ENCODE assay signal across 8 mouse cellular contexts in the genomic region with DNA sequence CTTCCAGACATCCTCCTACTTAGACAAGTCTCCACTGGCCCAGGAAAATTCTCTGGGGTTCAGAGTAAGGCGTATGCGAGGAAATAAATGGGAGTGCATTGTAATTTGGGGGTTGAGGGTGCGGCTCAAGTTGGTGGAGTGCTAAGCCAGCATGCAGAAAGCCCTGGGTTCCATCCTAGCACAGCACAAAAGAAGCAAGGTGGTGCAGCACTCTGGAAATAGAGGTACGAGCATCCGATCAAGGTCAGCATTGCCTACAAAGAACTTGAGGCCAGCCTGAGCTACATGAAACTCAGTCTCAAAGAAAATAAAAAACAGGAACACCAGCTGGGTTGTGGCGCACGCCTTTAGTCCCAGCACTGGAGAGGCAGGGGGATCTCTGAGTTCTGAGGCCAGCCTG. TPM values are rescaled to one million over a fixed set of nuclear protein-coding genes. Genes with fewer than 3 reads are reported as not detected.
DNase-seq lines count a peak whose midpoint lies in the region; ATAC-seq and TF ChIP-seq lines count a peak whose summit lies in the region.
"Had no signal": no experiment of that assay in that cellular context is flagged by ENCODE, and none has a peak within 500 bp of the region (broad histone marks: within the 10 kb centered on the region; RNA-seq: fewer than 3 reads in every experiment).

A gene (minus strand): TSS at position 101 of the 400 bp plus-strand sequence.

- H3K36me3 ChIP-seq in lung, postnatal 0 days (ENCODE audit: insufficient read depth, low read length) = no peaks in the 10 kb centered on the region
- no peaks in the 10 kb centered on the region for H3K36me3 ChIP-seq in forebrain, embryonic 12.5 days (replicated peaks)
- H3K36me3 ChIP-seq in limb, embryonic 13.5 days = no peaks in the 10 kb centered on the region
- H3K36me3 ChIP-seq in stomach, embryonic 15.5 days = no peaks in the 10 kb centered on the region

- H3K4me1 ChIP-seq in lung, postnatal 0 days (ENCODE audit: insufficient read depth, low read depth, low read length) = peaks cover 20% of the 10 kb centered on the region; the same call in 1 of the 2 replicates
- peaks cover 43% of the 10 kb centered on the region for H3K4me1 ChIP-seq in forebrain, embryonic 12.5 days
- peaks cover 57% of the 10 kb centered on the region for H3K4me1 ChIP-seq in limb, embryonic 13.5 days
- H3K4me1 ChIP-seq in stomach, embryonic 15.5 days = peaks cover 25% of the 10 kb centered on the region

- H3K4me3 ChIP-seq in lung, postnatal 0 days (ENCODE audit: low read depth, low read length) = peak within 1 kb of the TSS; percentile 75
- H3K4me3 ChIP-seq in forebrain, embryonic 12.5 days (replicated peaks) = peak within 1 kb of the TSS; percentile 83
- peak within 1 kb of the TSS; percentile 80 for H3K4me3 ChIP-seq in limb, embryonic 13.5 days
- peak within 1 kb of the TSS; percentile 68 for H3K4me3 ChIP-seq in stomach, embryonic 15.5 days (replicated peaks)

- no peak for TF ChIP-seq EP300 in lung, postnatal 0 days (IDR thresholded peaks at IDR 0.05)

- peak within 1 kb of the TSS; percentile 80; the same call in 1 of the 2 replicates for H3K9ac ChIP-seq in lung, postnatal 0 days (replicated peaks; ENCODE audit: low read depth)
- H3K9ac ChIP-seq in forebrain, embryonic 12.5 days = peak within 1 kb of the TSS; percentile 99
- H3K9ac ChIP-seq in limb, embryonic 13.5 days = peak within 1 kb of the TSS; percentile 98
- peak within 1 kb of the TSS; percentile 67 for H3K9ac ChIP-seq in stomach, embryonic 15.5 days

- H3K4me2 ChIP-seq in lung, postnatal 0 days (replicated peaks; ENCODE audit: low read depth, low read length) = peak within 1 kb of the TSS; percentile 98
- peak within 1 kb of the TSS; percentile 85 for H3K4me2 ChIP-seq in forebrain, embryonic 12.5 days
- H3K4me2 ChIP-seq in limb, embryonic 13.5 days (replicated peaks) = peak within 1 kb of the TSS; percentile 78
- peak within 1 kb of the TSS; percentile 89 for H3K4me2 ChIP-seq in stomach, embryonic 15.5 days

- no peak for DNase-seq in lung, postnatal 0 days (ENCODE audit: low spot score)
- no peak for DNase-seq in lung, postnatal 36 days
- DNase-seq in cerebellum, adult 11 months = no peak
- DNase-seq in cerebellum, adult 9-10 months = no peak
- DNase-seq: adrenal gland, adult 8-10 months had no signal

- 97% methylated on average over 7 of the region's 7 CpGs for WGBS in lung, postnatal 0 days
- WGBS in forebrain, embryonic 12.5 days = 95% methylated on average over 7 of the region's 7 CpGs
- WGBS in limb, embryonic 13.5 days = 94% methylated on average over 7 of the region's 7 CpGs
- WGBS in stomach, embryonic 15.5 days = 92% methylated on average over 7 of the region's 7 CpGs

- TF ChIP-seq CTCF in lung, postnatal 0 days (IDR thresholded peaks at IDR 0.05) = no peak

- H3K27ac ChIP-seq in lung, postnatal 0 days (ENCODE audit: low read length) = peak within 1 kb of the TSS; percentile 62; the same call in 1 of the 2 replicates
- H3K27ac ChIP-seq in forebrain, embryonic 12.5 days = peak within 1 kb of the TSS; percentile 93
- H3K27ac ChIP-seq in limb, embryonic 13.5 days = peak within 1 kb of the TSS; percentile 96
- H3K27ac ChIP-seq in stomach, embryonic 15.5 days = no peak within 1 kb of the TSS

- no peak for ATAC-seq in lung, postnatal 0 days
- ATAC-seq in forebrain, embryonic 12.5 days (ENCODE audit: low FRiP score) = no peak
- no peak for ATAC-seq in limb, embryonic 13.5 days (ENCODE audit: low FRiP score, low read depth)
- ATAC-seq in stomach, embryonic 15.5 days (ENCODE audit: insufficient read depth, low FRiP score, low read depth) = no peak

- no peaks in the 10 kb centered on the region for H3K27me3 ChIP-seq in lung, postnatal 0 days (replicated peaks; ENCODE audit: insufficient read depth, low read length)
- peaks cover 11% of the 10 kb centered on the region; the same call in 1 of the 2 replicates for H3K27me3 ChIP-seq in forebrain, embryonic 12.5 days
- no peaks in the 10 kb centered on the region for H3K27me3 ChIP-seq in limb, embryonic 13.5 days
- H3K27me3 ChIP-seq in stomach, embryonic 15.5 days (replicated peaks) = no peaks in the 10 kb centered on the region

- no peaks in the 10 kb centered on the region for H3K9me3 ChIP-seq in lung, postnatal 0 days (ENCODE audit: low read length)
- no peaks in the 10 kb centered on the region for H3K9me3 ChIP-seq in forebrain, embryonic 12.5 days
- H3K9me3 ChIP-seq in limb, embryonic 13.5 days = no peaks in the 10 kb centered on the region
- H3K9me3 ChIP-seq in stomach, embryonic 15.5 days = no peaks in the 10 kb centered on the region

RNA-seq across cellular contexts. Expression of the gene that starts here (rescaled TPM):
- polyA plus RNA-seq in lung, postnatal 0 days (2015; fragmentation: Nextera tagmentation; extraction: Ambion mirVana) = 1.9 and 3.2 TPM in 2 replicates
- polyA plus RNA-seq in forebrain, embryonic 12.5 days (2016; fragmentation: Nextera tagmentation; extraction: Ambion mirVana) = 5.9 and 6.0 TPM in 2 replicates
- 5.7 TPM in 2 replicates for polyA plus RNA-seq in limb, embryonic 13.5 days (2015; fragmentation: Nextera tagmentation; extraction: Ambion mirVana)
- polyA plus RNA-seq in stomach, embryonic 15.5 days (2015; fragmentation: Nextera tagmentation; extraction: Ambion mirVana) = 1.7 and 2.3 TPM in 2 replicates
